Mouse (Mus musculus) kidney, adult 2 months (tissue): ENCODE measurements around the gene Acd. TPM values are rescaled to one million over a fixed set of nuclear protein-coding genes. Genes with fewer than 3 reads are reported as not detected.
A peak's percentile ranks its signal among the peaks of the same experiment; 100 is the strongest.

ENCODE experiments used
- DNase-seq: peaks from one replicate; pipeline ENCODE4 v3.0.0; 2021
- H3K27ac ChIP-seq: fragments of 200-500 bp; 2 replicates; pipeline ENCODE4 v1.5.1; 2012; ENCODE audit warnings: low read depth, low read length, control low read depth, inconsistent platforms; ENCODE audit not compliant: insufficient read depth
- H3K27me3 ChIP-seq: fragments of 200-500 bp; replicated peaks from 2 replicates; pipeline ENCODE4 v1.6.1; 2012; ENCODE audit warnings: mild to moderate bottlenecking, moderate library complexity, low read length, inconsistent platforms; ENCODE audit not compliant: control insufficient read depth, insufficient read depth
- H3K36me3 ChIP-seq: fragments of 200-500 bp; 2 replicates; pipeline ENCODE4 v1.6.1; 2012; ENCODE audit warnings: mild to moderate bottlenecking, moderate library complexity, low read length, inconsistent platforms; ENCODE audit not compliant: control insufficient read depth, insufficient read depth
- H3K4me1 ChIP-seq: fragments of 200-500 bp; 2 replicates; pipeline ENCODE4 v1.6.1; 2011; ENCODE audit warnings: low read length; ENCODE audit not compliant: control insufficient read depth, insufficient read depth
- H3K4me3 ChIP-seq: fragments of 200-500 bp; 2 replicates; pipeline ENCODE4 v1.5.1; 2011; ENCODE audit warnings: mild to moderate bottlenecking, low read depth, low read length, control low read depth; ENCODE audit not compliant: insufficient read depth
- CTCF ChIP-seq: fragments of 200-500 bp; conservative IDR thresholded peaks from 2 replicates; pipeline ENCODE4 v1.5.1; 2011; ENCODE audit warnings: low read depth, mild to moderate bottlenecking, control low read depth, low read length, moderate library complexity, mixed read lengths; ENCODE audit not compliant: insufficient read depth, insufficient read length
- POLR2A ChIP-seq: fragments of 200-500 bp; IDR thresholded peaks from one replicate; pipeline ENCODE4 v1.6.1; 2011; ENCODE audit warnings: low read depth, low read length, control low read depth
- WGBS: fragments of 180-500 bp; shearing (Covaris S2); methylation state at CpG from one replicate; pipeline ENCODE4 v1.1.7; 2018; 5-methylcytosine and 5-hydroxymethylcytosine counted together
- polyA plus RNA-seq: library from polyadenylated mRNA; depleted of rRNA; stranded (reverse); fragments of >200 nt; gene quantifications from 2 replicates; pipeline ENCODE4 v1.2.3, GENCODE M21; 2012; rRNA removed

Acd gene
- polyA plus RNA-seq, 1 experiment = 39.9 TPM

- Histone ChIP-seq H3K27me3 (no peaks in the 10 kb centered on the region), H3K4me3 (no peak within 1 kb of the TSS), H3K36me3 (no peaks in the 10 kb centered on the region), H3K27ac (no peak within 1 kb of the TSS), H3K4me1 (no peaks in the 10 kb centered on the region)
- DNase-seq = peak; percentile 56
- TF ChIP-seq CTCF (peak; percentile 79), POLR2A (no peak)
- WGBS = 10% methylated on average over 25 of the region's 26 CpGs
Measured at GRCm38 (mm10) chr8:105685796-105686308, 15.1 kb downstream of the Acd start, which contains the start of gene Carmil2. TSS of gene Carmil2 (plus strand) at chr8:105686274.

- Histone ChIP-seq H3K4me3 (no peak overlapping the region), H3K27ac (no peak overlapping the region), H3K27me3 (no peaks in the 10 kb centered on the region), H3K4me1 (no peaks in the 10 kb centered on the region), H3K36me3 (peaks cover 3% of the 10 kb centered on the region; the same call in 1 of the 2 replicates)
- DNase-seq = no peak
- 76% methylated on average over 7 of the region's 7 CpGs for WGBS
- TF ChIP-seq CTCF (no peak), POLR2A (no peak)
Measured at GRCm38 (mm10) chr8:105685325-105685724, 15.6 kb downstream of the Acd start.

- H3K4me3 ChIP-seq = no peak overlapping the region
- WGBS = 57% methylated on average over 1 of the region's 1 CpGs
- no peaks in the 10 kb centered on the region for H3K4me1 ChIP-seq
- no peak for DNase-seq
- TF ChIP-seq POLR2A (no peak), CTCF (no peak)
- H3K27me3 ChIP-seq = no peaks in the 10 kb centered on the region
- H3K27ac ChIP-seq = no peak overlapping the region
- peaks cover 12% of the 10 kb centered on the region for H3K36me3 ChIP-seq
Measured at GRCm38 (mm10) chr8:105677891-105678290, 23.0 kb downstream of the Acd start.

GRCm38 (mm10) chr8:105661167-105661566, 39.7 kb downstream of the Acd start:
- peak; percentile 50 for DNase-seq
- H3K4me3 ChIP-seq = no peak overlapping the region
- WGBS = 58% methylated on average over 3 of the region's 3 CpGs
- H3K27ac ChIP-seq = no peak overlapping the region
- H3K36me3 ChIP-seq = no peaks in the 10 kb centered on the region; the same call in 1 of the 2 replicates
- H3K4me1 ChIP-seq = no peaks in the 10 kb centered on the region
- no peak for TF ChIP-seq POLR2A
- TF ChIP-seq CTCF = peak; percentile 33; the same call in 1 of the 2 replicates
- no peaks in the 10 kb centered on the region for H3K27me3 ChIP-seq

GRCm38 (mm10) chr8:105657641-105658040, 43.3 kb downstream of the Acd start:
- no peak for DNase-seq
- TF ChIP-seq POLR2A (no peak), CTCF (no peak)
- no peaks in the 10 kb centered on the region for H3K4me1 ChIP-seq
- H3K4me3 ChIP-seq = no peak overlapping the region
- no peaks in the 10 kb centered on the region for H3K27me3 ChIP-seq
- H3K27ac ChIP-seq = no peak overlapping the region
- H3K36me3 ChIP-seq = no peaks in the 10 kb centered on the region

- no peak overlapping the region for H3K4me3 ChIP-seq
- 90% methylated on average over 1 of the region's 1 CpGs for WGBS
- DNase-seq = no peak
- no peak overlapping the region for H3K27ac ChIP-seq
- H3K27me3 ChIP-seq = no peaks in the 10 kb centered on the region
- TF ChIP-seq CTCF = no peak
- TF ChIP-seq POLR2A = no peak
- H3K4me1 ChIP-seq = peaks cover 13% of the 10 kb centered on the region
- no peaks in the 10 kb centered on the region; the same call in 1 of the 2 replicates for H3K36me3 ChIP-seq
Measured at GRCm38 (mm10) chr8:105648929-105649328, 52.0 kb downstream of the Acd start.

Other genes starting within 250 kb of the Acd start
- gene Tppp3, start 229.6 kb downstream of the Acd start, polyA plus RNA-seq = 11.9 and 19.3 TPM in 2 replicates
- 47.6 and 57.7 TPM in 2 replicates for gene Zdhhc1, start 204.2 kb downstream of the Acd start, polyA plus RNA-seq
- gene Hsd11b2, start 182.3 kb downstream of the Acd start, polyA plus RNA-seq = 310 and 336 TPM in 2 replicates
- gene Atp6v0d1, start 135.1 kb downstream of the Acd start, polyA plus RNA-seq = 161 and 182 TPM in 2 replicates
- 50.6 and 54.8 TPM in 2 replicates for gene Ripor1, start 95.8 kb downstream of the Acd start, polyA plus RNA-seq
- 13.3 and 16.7 TPM in 2 replicates for gene Ctcf, start 64.5 kb downstream of the Acd start, polyA plus RNA-seq
- gene Agrp, start 63.7 kb downstream of the Acd start, polyA plus RNA-seq = 0.13 and 0.31 TPM in 2 replicates
- 0.88 and 2.7 TPM in 2 replicates for gene Carmil2, start 14.8 kb downstream of the Acd start, polyA plus RNA-seq
- gene Pard6a, start within 50 bp of the Acd start, polyA plus RNA-seq = 18.7 and 20.8 TPM in 2 replicates
- gene 4933405L10Rik, start 6.6 kb upstream of the Acd start, polyA plus RNA-seq = 0.10 and 0.19 TPM in 2 replicates
- 6.8 and 7.6 TPM in 2 replicates for gene Enkd1, start 7.1 kb upstream of the Acd start, polyA plus RNA-seq
- gene Gfod2, start 57.6 kb upstream of the Acd start, polyA plus RNA-seq = 7.5 and 7.8 TPM in 2 replicates
- 22.1 and 24.8 TPM in 2 replicates for gene Ranbp10, start 126.2 kb upstream of the Acd start, polyA plus RNA-seq
- gene Tsnaxip1, start 126.6 kb upstream of the Acd start, polyA plus RNA-seq = 0.05 TPM in 1 of 2 replicates, not detected in the other
- 6.7 and 7.3 TPM in 2 replicates for gene Cenpt, start 152.2 kb upstream of the Acd start, polyA plus RNA-seq
- 41.5 and 45.3 TPM in 2 replicates for gene Thap11, start 154.0 kb upstream of the Acd start, polyA plus RNA-seq
- gene Nutf2, start 159.5 kb upstream of the Acd start, polyA plus RNA-seq = 34.5 and 61.6 TPM in 2 replicates
- 38.5 and 47.9 TPM in 2 replicates for gene Edc4, start 179.8 kb upstream of the Acd start, polyA plus RNA-seq
- gene Nrn1l, start 192.5 kb upstream of the Acd start, polyA plus RNA-seq = 0.77 and 1.1 TPM in 2 replicates
- 44.9 and 51.0 TPM in 2 replicates for gene Pskh1, start 199.3 kb upstream of the Acd start, polyA plus RNA-seq
- gene Ctrl, start 232.8 kb upstream of the Acd start, polyA plus RNA-seq = 1.0 and 1.5 TPM in 2 replicates
- 71.2 and 88.0 TPM in 2 replicates for gene Psmb10, start 237.3 kb upstream of the Acd start, polyA plus RNA-seq
- gene Lcat, start 242.3 kb upstream of the Acd start, polyA plus RNA-seq = 2.2 and 2.4 TPM in 2 replicates